Mouse (Mus musculus): Measurements from ENCODE around the gene Elmo1. TPM values are rescaled to one million over a fixed set of nuclear protein-coding genes. Genes with fewer than 3 reads are reported as not detected.

Elmo1 gene
- polyA plus RNA-seq, 1 experiment from 2014 or later: 34.9 TPM

- H3K27ac ChIP-seq (replicated peaks): no peak overlapping the region
- 70% methylated on average over 7 of the region's 7 CpGs for WGBS
- no peak for ATAC-seq (replicated peaks)
These were observed 275.6 kb downstream of the Elmo1 start for GRCm38 (mm10) chr13:20365828-20366593.

GRCm38 (mm10) chr13:20370036-20370802 lies 279.8 kb downstream of the Elmo1 start:
- 0 out of 2 replicates have a peak, but pooled peaks cover 2% of the 10 kb centered on the region for H3K4me1 ChIP-seq
- H3K36me3 ChIP-seq: no peaks in the 10 kb centered on the region
- H3K27ac ChIP-seq (replicated peaks): peak overlapping the region; percentile 56
- no peak overlapping the region for H3K4me3 ChIP-seq
- ATAC-seq (replicated peaks): peak; percentile 63; the same call in 1 of the 2 replicates
- H3K4me2 ChIP-seq (replicated peaks): no peak overlapping the region
- 76% methylated on average over 5 of the region's 5 CpGs for WGBS
- no peaks in the 10 kb centered on the region for H3K9me3 ChIP-seq
- H3K9ac ChIP-seq (replicated peaks): no peak overlapping the region
- H3K27me3 ChIP-seq: no peaks in the 10 kb centered on the region

More at GRCm38 (mm10) chr13:20365828-20366593, 275.6 kb downstream of the Elmo1 start:
- H3K36me3 ChIP-seq: no peaks in the 10 kb centered on the region
- H3K4me1 ChIP-seq: 0 out of 2 replicates have a peak, but pooled peaks cover 2% of the 10 kb centered on the region
- H3K27me3 ChIP-seq: no peaks in the 10 kb centered on the region
- H3K9ac ChIP-seq (replicated peaks): no peak overlapping the region
- H3K4me3 ChIP-seq: no peak overlapping the region
- no peaks in the 10 kb centered on the region for H3K9me3 ChIP-seq
- H3K4me2 ChIP-seq (replicated peaks): no peak overlapping the region

- H3K4me1 ChIP-seq: 0 out of 2 replicates have a peak, but pooled peaks cover 2% of the 10 kb centered on the region
These were observed 281.1 kb downstream of the Elmo1 start for GRCm38 (mm10) chr13:20371501-20371900.

GRCm38 (mm10) chr13:20372335-20372734 lies 281.9 kb downstream of the Elmo1 start:
- Histone ChIP-seq H3K9me3 (no peaks in the 10 kb centered on the region), H3K9ac (replicated peaks) (no peak overlapping the region), H3K4me2 (replicated peaks) (no peak overlapping the region), H3K4me1 (0 out of 2 replicates have a peak, but pooled peaks cover 2% of the 10 kb centered on the region), H3K27ac (replicated peaks) (no peak overlapping the region), H3K4me3 (no peak overlapping the region), H3K36me3 (no peaks in the 10 kb centered on the region), H3K27me3 (no peaks in the 10 kb centered on the region)
- WGBS: 76% methylated on average over 4 of the region's 4 CpGs
- no peak for ATAC-seq (replicated peaks)

More at GRCm38 (mm10) chr13:20371501-20371900, 281.1 kb downstream of the Elmo1 start:
- 91% methylated on average over 6 of the region's 6 CpGs for WGBS
- no peaks in the 10 kb centered on the region for H3K36me3 ChIP-seq
- H3K9me3 ChIP-seq: no peaks in the 10 kb centered on the region
- no peak overlapping the region for H3K27ac ChIP-seq (replicated peaks)
- H3K9ac ChIP-seq (replicated peaks): no peak overlapping the region
- no peak overlapping the region for H3K4me3 ChIP-seq
- no peaks in the 10 kb centered on the region for H3K27me3 ChIP-seq
- no peak for ATAC-seq (replicated peaks)
- H3K4me2 ChIP-seq (replicated peaks): no peak overlapping the region

- ATAC-seq (replicated peaks): no peak
- 86% methylated on average over 8 of the region's 8 CpGs for WGBS
These were observed 288.5 kb downstream of the Elmo1 start for GRCm38 (mm10) chr13:20378869-20379268.

GRCm38 (mm10) chr13:20383875-20384274 lies 293.5 kb downstream of the Elmo1 start:
- H3K27ac ChIP-seq (replicated peaks): no peak overlapping the region
- no peaks in the 10 kb centered on the region for H3K9me3 ChIP-seq
- H3K4me2 ChIP-seq (replicated peaks): no peak overlapping the region
- H3K4me1 ChIP-seq: no peaks in the 10 kb centered on the region
- no peak overlapping the region for H3K4me3 ChIP-seq
- H3K36me3 ChIP-seq: no peaks in the 10 kb centered on the region
- ATAC-seq (replicated peaks): no peak
- WGBS: 96% methylated on average over 1 of the region's 1 CpGs
- H3K27me3 ChIP-seq: no peaks in the 10 kb centered on the region
- no peak overlapping the region for H3K9ac ChIP-seq (replicated peaks)

More at GRCm38 (mm10) chr13:20378869-20379268, 288.5 kb downstream of the Elmo1 start:
- Histone ChIP-seq H3K27ac (replicated peaks) (no peak overlapping the region), H3K9me3 (no peaks in the 10 kb centered on the region), H3K4me2 (replicated peaks) (no peak overlapping the region), H3K4me3 (no peak overlapping the region), H3K9ac (replicated peaks) (no peak overlapping the region), H3K27me3 (no peaks in the 10 kb centered on the region), H3K4me1 (no peaks in the 10 kb centered on the region), H3K36me3 (no peaks in the 10 kb centered on the region)

GRCm38 (mm10) chr13:20384846-20385245 lies 294.4 kb downstream of the Elmo1 start:
- Histone ChIP-seq H3K27me3 (no peaks in the 10 kb centered on the region), H3K4me3 (no peak overlapping the region), H3K9ac (replicated peaks) (no peak overlapping the region), H3K27ac (replicated peaks) (no peak overlapping the region), H3K4me2 (replicated peaks) (no peak overlapping the region), H3K4me1 (no peaks in the 10 kb centered on the region), H3K36me3 (no peaks in the 10 kb centered on the region), H3K9me3 (no peaks in the 10 kb centered on the region)
- WGBS: 89% methylated on average over 2 of the region's 2 CpGs
- no peak for ATAC-seq (replicated peaks)

- WGBS: 80% methylated on average over 2 of the region's 2 CpGs
- H3K9ac ChIP-seq (replicated peaks): no peak overlapping the region
These were observed 295.0 kb downstream of the Elmo1 start for GRCm38 (mm10) chr13:20385423-20385822.

GRCm38 (mm10) chr13:20386462-20387141 lies 296.2 kb downstream of the Elmo1 start:
- Histone ChIP-seq H3K4me2 (replicated peaks) (no peak overlapping the region), H3K9ac (replicated peaks) (no peak overlapping the region), H3K9me3 (no peaks in the 10 kb centered on the region), H3K27me3 (no peaks in the 10 kb centered on the region), H3K27ac (replicated peaks) (no peak overlapping the region), H3K4me3 (no peak overlapping the region), H3K36me3 (no peaks in the 10 kb centered on the region), H3K4me1 (no peaks in the 10 kb centered on the region)
- ATAC-seq (replicated peaks): no peak
- WGBS: 85% methylated on average over 4 of the region's 4 CpGs

More at GRCm38 (mm10) chr13:20385423-20385822, 295.0 kb downstream of the Elmo1 start:
- Histone ChIP-seq H3K4me1 (no peaks in the 10 kb centered on the region), H3K27ac (replicated peaks) (no peak overlapping the region), H3K4me2 (replicated peaks) (no peak overlapping the region), H3K27me3 (no peaks in the 10 kb centered on the region), H3K4me3 (no peak overlapping the region), H3K9me3 (no peaks in the 10 kb centered on the region), H3K36me3 (no peaks in the 10 kb centered on the region)
- no peak for ATAC-seq (replicated peaks)

- Histone ChIP-seq H3K4me3 (no peak overlapping the region), H3K27me3 (no peaks in the 10 kb centered on the region), H3K36me3 (no peaks in the 10 kb centered on the region), H3K9ac (replicated peaks) (no peak overlapping the region), H3K27ac (replicated peaks) (no peak overlapping the region), H3K9me3 (no peaks in the 10 kb centered on the region), H3K4me2 (replicated peaks) (no peak overlapping the region), H3K4me1 (no peaks in the 10 kb centered on the region)
- ATAC-seq (replicated peaks): no peak
- 78% methylated on average over 3 of the region's 3 CpGs for WGBS
These were observed 302.6 kb downstream of the Elmo1 start for GRCm38 (mm10) chr13:20392824-20393598.

- Histone ChIP-seq H3K4me3 (no peak overlapping the region), H3K27me3 (no peaks in the 10 kb centered on the region), H3K36me3 (no peaks in the 10 kb centered on the region), H3K9ac (replicated peaks) (no peak overlapping the region), H3K4me2 (replicated peaks) (no peak overlapping the region), H3K4me1 (no peaks in the 10 kb centered on the region), H3K27ac (replicated peaks) (no peak overlapping the region), H3K9me3 (no peaks in the 10 kb centered on the region)
- WGBS: 86% methylated on average over 3 of the region's 3 CpGs
- no peak for ATAC-seq (replicated peaks)
These were observed 307.3 kb downstream of the Elmo1 start for GRCm38 (mm10) chr13:20397744-20398143.

All from forebrain, embryonic 15.5 days (tissue).